Mouse (Mus musculus): ENCODE data around the gene Pitpnm2. TPM values are rescaled to one million over a fixed set of nuclear protein-coding genes. Genes with fewer than 3 reads are reported as not detected.
A peak's percentile ranks its signal among the peaks of the same experiment; 100 is the strongest.

The Pitpnm2 gene
- total and polyA plus RNA-seq, 3 experiments, result 37.7 to 40.1 (median 40.1) TPM

DNA sequence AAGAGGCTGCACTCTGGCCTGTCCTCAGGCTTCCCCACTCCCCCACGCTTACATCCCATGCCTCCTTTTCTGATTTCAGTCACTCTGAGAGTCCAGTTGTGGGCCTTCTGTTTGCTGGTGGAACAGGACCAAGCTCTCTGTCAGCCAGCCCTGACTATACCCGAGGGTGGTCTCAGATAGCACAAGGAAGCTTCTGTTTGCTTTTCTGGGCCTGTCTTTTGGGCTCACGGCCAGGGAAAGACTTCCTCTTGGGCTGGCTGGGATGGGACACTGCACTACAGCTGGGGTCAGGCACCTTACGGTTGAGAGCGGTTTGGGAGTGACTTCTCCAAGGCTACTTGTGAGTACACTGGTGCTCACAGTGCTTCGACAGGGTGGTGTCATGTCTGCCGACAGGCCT lies 111.5 kb downstream of the Pitpnm2 start:
- Histone ChIP-seq H3K36me3 (ENCODE audit: control insufficient read depth, insufficient read depth, low read length) (no peaks in the 10 kb centered on the region), H3K27ac (no peak overlapping the region), H3K4me3 (no peak overlapping the region), H3K9ac (ENCODE audit: low read depth, low read length) (no peak overlapping the region), H3K79me2 (replicated peaks; ENCODE audit: control insufficient read depth, insufficient read depth, low read length) (no peaks in the 10 kb centered on the region), H3K27me3 (ENCODE audit: control insufficient read depth, insufficient read depth, low read length) (no peaks in the 10 kb centered on the region), H3K4me1 (ENCODE audit: control insufficient read depth, insufficient read depth, low read length) (no peaks in the 10 kb centered on the region)
- 51% methylated on average over 7 of the region's 7 CpGs for WGBS
- TF ChIP-seq POLR2A (IDR thresholded peaks at IDR 0.05; ENCODE audit: insufficient read depth, low read depth, low read length), result no peak
- TF ChIP-seq CTCF (IDR thresholded peaks at IDR 0.05), result no peak
- no peak for TF ChIP-seq EP300 (IDR thresholded peaks at IDR 0.05; ENCODE audit: insufficient read depth, low read depth, low read length)
- no peak for DNase-seq
- intact Hi-C loops (cut with DNase I), result no loop called here

DNA sequence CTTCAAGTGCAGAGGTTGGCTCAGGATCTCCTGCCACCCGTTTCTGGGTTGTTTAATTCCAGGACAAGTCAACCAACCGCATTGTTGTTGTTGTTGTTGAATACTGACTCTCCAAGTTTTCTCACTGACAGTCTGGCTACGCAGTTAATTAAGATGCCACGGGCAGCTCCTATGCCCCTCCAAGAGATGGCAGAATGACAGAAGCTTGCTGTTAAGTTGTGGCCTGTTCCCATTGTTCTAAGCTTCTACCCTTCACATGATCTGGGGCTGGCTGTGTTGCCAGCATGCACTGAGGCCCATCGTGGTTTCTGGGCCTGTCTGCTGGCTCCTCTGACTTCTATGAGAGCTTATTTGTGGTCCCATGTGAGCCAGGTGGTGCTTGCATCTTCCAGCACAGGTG lies 115.3 kb downstream of the Pitpnm2 start:
- TF ChIP-seq EP300 (IDR thresholded peaks at IDR 0.05; ENCODE audit: insufficient read depth, low read depth, low read length) (no peak), POLR2A (IDR thresholded peaks at IDR 0.05; ENCODE audit: insufficient read depth, low read depth, low read length) (no peak), CTCF (IDR thresholded peaks at IDR 0.05) (no peak)
- Histone ChIP-seq H3K9ac (ENCODE audit: low read depth, low read length) (no peak overlapping the region), H3K4me1 (ENCODE audit: control insufficient read depth, insufficient read depth, low read length) (no peaks in the 10 kb centered on the region), H3K79me2 (replicated peaks; ENCODE audit: control insufficient read depth, insufficient read depth, low read length) (no peaks in the 10 kb centered on the region), H3K4me3 (no peak overlapping the region), H3K36me3 (ENCODE audit: control insufficient read depth, insufficient read depth, low read length) (no peaks in the 10 kb centered on the region), H3K27ac (no peak overlapping the region), H3K27me3 (ENCODE audit: control insufficient read depth, insufficient read depth, low read length) (no peaks in the 10 kb centered on the region)
- 86% methylated on average over 5 of the region's 5 CpGs for WGBS
- no peak for DNase-seq
- intact Hi-C loops (cut with DNase I), result no loop called here

DNA sequence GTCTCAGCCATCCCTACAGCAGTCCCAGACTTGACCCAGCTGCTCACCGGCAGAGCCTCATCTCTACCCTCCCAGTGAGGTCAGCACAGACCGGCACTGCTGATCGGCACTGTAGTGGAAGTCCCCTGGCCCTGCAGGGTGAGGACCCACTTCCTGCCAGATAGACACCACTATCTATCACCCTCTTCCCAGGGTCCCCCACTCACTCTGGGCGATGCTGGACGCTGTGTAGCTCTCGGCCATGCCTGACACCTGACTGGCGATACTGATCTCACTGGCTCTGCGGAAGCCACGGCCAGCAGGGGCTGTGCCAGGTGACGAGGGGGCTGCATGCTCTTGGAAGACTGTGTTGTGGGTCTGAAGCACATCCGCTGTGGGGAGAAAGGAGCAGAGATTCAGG lies 124.5 kb downstream of the Pitpnm2 start:
- TF ChIP-seq CTCF (IDR thresholded peaks at IDR 0.05) (no peak), POLR2A (IDR thresholded peaks at IDR 0.05; ENCODE audit: insufficient read depth, low read depth, low read length) (no peak), EP300 (IDR thresholded peaks at IDR 0.05; ENCODE audit: insufficient read depth, low read depth, low read length) (no peak)
- Histone ChIP-seq H3K27ac (no peak overlapping the region), H3K36me3 (ENCODE audit: control insufficient read depth, insufficient read depth, low read length) (no peaks in the 10 kb centered on the region), H3K9ac (ENCODE audit: low read depth, low read length) (no peak overlapping the region), H3K27me3 (ENCODE audit: control insufficient read depth, insufficient read depth, low read length) (no peaks in the 10 kb centered on the region), H3K79me2 (replicated peaks; ENCODE audit: control insufficient read depth, insufficient read depth, low read length) (no peaks in the 10 kb centered on the region), H3K4me1 (ENCODE audit: control insufficient read depth, insufficient read depth, low read length) (no peaks in the 10 kb centered on the region), H3K4me3 (no peak overlapping the region)
- 84% methylated on average over 11 of the region's 11 CpGs for WGBS
- DNase-seq, result no peak
- intact Hi-C loops (cut with DNase I), result no loop called here

DNA sequence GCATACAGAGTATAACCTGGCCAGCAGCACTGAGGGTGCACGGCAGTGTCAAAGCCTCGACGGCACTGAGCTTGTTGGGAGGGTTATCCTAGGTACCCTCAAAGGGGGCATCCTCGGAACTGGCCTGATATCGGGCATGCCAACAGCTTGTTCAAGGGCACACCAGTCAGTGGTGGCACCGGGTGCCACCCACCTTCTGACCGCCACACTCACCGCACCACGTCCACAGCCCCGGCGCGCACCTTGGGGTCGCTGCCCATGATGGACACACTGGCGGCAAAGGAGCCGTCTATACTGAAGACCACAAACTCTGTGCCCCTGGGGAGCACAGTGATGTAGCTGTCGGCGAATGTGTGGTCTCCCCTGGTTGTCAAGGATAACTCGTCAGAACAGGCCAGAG lies 127.2 kb downstream of the Pitpnm2 start:
- H3K4me1 ChIP-seq (ENCODE audit: control insufficient read depth, insufficient read depth, low read length), result no peaks in the 10 kb centered on the region
- H3K4me3 ChIP-seq, result no peak overlapping the region
- no peaks in the 10 kb centered on the region for H3K27me3 ChIP-seq (ENCODE audit: control insufficient read depth, insufficient read depth, low read length)
- intact Hi-C loops (cut with DNase I), result no loop called here
- no peaks in the 10 kb centered on the region for H3K79me2 ChIP-seq (replicated peaks; ENCODE audit: control insufficient read depth, insufficient read depth, low read length)
- TF ChIP-seq EP300 (IDR thresholded peaks at IDR 0.05; ENCODE audit: insufficient read depth, low read depth, low read length), result no peak
- no peak for TF ChIP-seq POLR2A (IDR thresholded peaks at IDR 0.05; ENCODE audit: insufficient read depth, low read depth, low read length)
- TF ChIP-seq CTCF (IDR thresholded peaks at IDR 0.05), result no peak
- H3K27ac ChIP-seq, result no peak overlapping the region
- no peaks in the 10 kb centered on the region for H3K36me3 ChIP-seq (ENCODE audit: control insufficient read depth, insufficient read depth, low read length)
- WGBS, result 88% methylated on average over 18 of the region's 18 CpGs
- no peak overlapping the region for H3K9ac ChIP-seq (ENCODE audit: low read depth, low read length)
- no peak for DNase-seq

DNA sequence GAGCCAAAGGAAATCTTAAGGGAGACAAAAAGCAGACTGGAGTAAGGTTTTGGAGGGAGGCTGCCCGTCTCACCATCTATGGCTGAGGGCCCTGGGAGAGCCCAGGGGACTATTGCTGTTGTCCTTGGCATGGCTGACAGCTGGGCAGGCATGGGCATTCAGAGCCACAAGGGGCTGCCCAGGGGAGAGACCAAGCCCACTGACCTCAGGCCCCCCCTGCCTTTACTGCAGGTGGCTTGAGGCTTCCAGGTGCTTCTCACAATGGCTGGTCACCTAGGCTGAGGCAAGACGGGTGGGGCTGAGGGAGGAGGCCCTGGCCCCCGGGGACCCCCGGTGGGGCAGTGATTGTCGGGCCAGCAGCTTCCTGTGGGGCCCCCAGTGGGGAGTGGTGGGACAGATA lies 130.4 kb downstream of the Pitpnm2 start:
- H3K4me3 ChIP-seq, result no peak overlapping the region
- no peaks in the 10 kb centered on the region for H3K36me3 ChIP-seq (ENCODE audit: control insufficient read depth, insufficient read depth, low read length)
- TF ChIP-seq CTCF (IDR thresholded peaks at IDR 0.05) (no peak), POLR2A (IDR thresholded peaks at IDR 0.05; ENCODE audit: insufficient read depth, low read depth, low read length) (no peak), EP300 (IDR thresholded peaks at IDR 0.05; ENCODE audit: insufficient read depth, low read depth, low read length) (no peak)
- no peak overlapping the region for H3K9ac ChIP-seq (ENCODE audit: low read depth, low read length)
- no peak for DNase-seq
- H3K27ac ChIP-seq, result no peak overlapping the region
- no peaks in the 10 kb centered on the region for H3K27me3 ChIP-seq (ENCODE audit: control insufficient read depth, insufficient read depth, low read length)
- intact Hi-C loops (cut with DNase I), result loop anchor here (10.0 kb wide), 1 partner anchor 426 kb away; the partner anchor contains the start of gene Tmed2
- H3K4me1 ChIP-seq (ENCODE audit: control insufficient read depth, insufficient read depth, low read length), result peaks cover 8% of the 10 kb centered on the region
- peaks cover 4% of the 10 kb centered on the region; the same call in 1 of the 2 replicates for H3K79me2 ChIP-seq (replicated peaks; ENCODE audit: control insufficient read depth, insufficient read depth, low read length)
- WGBS, result 40% methylated on average over 5 of the region's 5 CpGs

DNA sequence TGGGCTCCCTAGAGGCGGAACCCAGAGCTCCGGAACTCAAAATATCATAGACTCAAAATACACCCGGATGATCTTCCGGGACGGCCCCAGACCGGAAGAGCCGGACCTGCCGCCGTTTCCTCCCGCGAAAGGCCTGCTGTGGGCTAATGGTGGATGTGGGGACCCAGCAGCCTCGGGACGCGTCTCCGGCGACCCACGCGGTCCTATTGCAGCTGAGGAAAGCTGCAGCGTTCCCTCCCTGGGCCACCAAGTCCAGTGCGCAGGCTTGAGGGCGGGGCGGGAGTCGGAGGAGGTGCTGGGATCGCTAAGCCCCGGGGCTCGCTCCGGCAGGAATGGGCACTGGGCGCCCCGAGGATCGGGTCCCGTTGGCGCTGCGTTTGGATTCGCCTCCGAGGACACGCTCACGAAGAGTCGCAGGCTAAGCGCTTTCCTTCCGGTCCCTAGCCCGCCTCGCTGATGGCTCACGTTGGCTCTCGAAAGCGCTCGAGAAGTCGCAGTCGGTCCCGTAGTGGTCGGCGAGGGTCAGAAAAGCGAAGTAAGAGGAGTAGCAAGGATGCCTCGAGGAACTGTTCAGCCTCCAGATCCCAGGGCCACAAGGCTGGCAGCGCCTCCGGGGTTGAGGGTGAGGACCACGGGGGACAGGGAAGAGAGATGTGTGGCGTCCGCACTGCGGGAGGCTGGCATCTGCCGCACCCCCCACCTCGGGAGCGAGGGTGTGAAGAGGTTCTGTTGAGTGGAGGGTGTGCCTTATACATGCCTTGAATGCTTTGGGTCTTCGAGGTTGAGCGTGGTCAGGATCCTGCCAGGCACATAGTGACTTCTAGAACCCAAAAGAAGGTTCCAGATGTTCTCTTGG lies 133.3 kb downstream of the Pitpnm2 start, which contains the start of gene Arl6ip4:
Gene Arl6ip4, plus strand, starts transcription at position 100 of the 856 bp plus-strand sequence.
- under 1% methylated on average over 64 of the region's 64 CpGs for WGBS
- H3K4me1 ChIP-seq (ENCODE audit: control insufficient read depth, insufficient read depth, low read length), result peaks cover 11% of the 10 kb centered on the region
- TF ChIP-seq EP300 (IDR thresholded peaks at IDR 0.05; ENCODE audit: insufficient read depth, low read depth, low read length), result 0 out of 2 replicates have a peak, but pooled peaks have one; percentile 21
- TF ChIP-seq CTCF (IDR thresholded peaks at IDR 0.05), result no peak
- TF ChIP-seq POLR2A (IDR thresholded peaks at IDR 0.05; ENCODE audit: insufficient read depth, low read depth, low read length), result peak; percentile 80
- H3K4me3 ChIP-seq, result peak within 1 kb of the TSS; percentile 99
- no peaks in the 10 kb centered on the region for H3K27me3 ChIP-seq (ENCODE audit: control insufficient read depth, insufficient read depth, low read length)
- intact Hi-C loops (cut with DNase I), result loop anchor here (10.0 kb wide), 1 partner anchor 429 kb away; the partner anchor contains the start of gene Tmed2
- peak within 1 kb of the TSS; percentile 100 for H3K9ac ChIP-seq (ENCODE audit: low read depth, low read length)
- H3K27ac ChIP-seq, result peak within 1 kb of the TSS; percentile 82
- peak; percentile 76 to 86 for DNase-seq
- H3K79me2 ChIP-seq (replicated peaks; ENCODE audit: control insufficient read depth, insufficient read depth, low read length), result peaks cover 4% of the 10 kb centered on the region; the same call in 1 of the 2 replicates
- H3K36me3 ChIP-seq (ENCODE audit: control insufficient read depth, insufficient read depth, low read length), result no peaks in the 10 kb centered on the region
